Mouse (Mus musculus) MEL (cell line): ENCODE results near the gene Glt8d1. TPM values are rescaled to one million over a fixed set of nuclear protein-coding genes. Genes with fewer than 3 reads are reported as not detected.

ENCODE experiments used
- DNase-seq: peaks from one replicate; pipeline ENCODE4 v3.0.0; 2011; ENCODE audit warnings: low read depth, low spot score
- H3K27ac ChIP-seq: 2 replicates; pipeline ENCODE4 v1.5.1; 2012; ENCODE audit warnings: low read depth, mild to moderate bottlenecking, control low read depth, low read length, moderate library complexity; ENCODE audit not compliant: control insufficient read depth
- H3K27me3 ChIP-seq, 2 experiments: fragments of 150-350 bp in 1 of 2; sonication (generic) in 1 of 2; 2 replicates each; pipeline ENCODE4 v1.6.1; 2012; ENCODE audit warnings: low read length in 2 of 2, mild to moderate bottlenecking in 2 of 2, improper control_type of control experiment in 1 of 2, moderate library complexity in 1 of 2; ENCODE audit not compliant: insufficient read depth in 2 of 2, control insufficient read depth in 1 of 2
- H3K36me3 ChIP-seq, 2 experiments: 2 replicates each; pipeline ENCODE4 v1.6.1; 2012 to 2014; ENCODE audit warnings: low read length in 2 of 2, improper control_type of control experiment in 1 of 2, inconsistent platforms in 1 of 2, mild to moderate bottlenecking in 1 of 2; ENCODE audit not compliant: insufficient read depth in 2 of 2, control insufficient read depth in 1 of 2
- H3K4me1 ChIP-seq, 2 experiments: fragments of 150-350 bp in 1 of 2; sonication (generic) in 1 of 2; 2 replicates each; pipeline ENCODE4 v1.6.1; 2012; ENCODE audit warnings: low read length in 2 of 2, improper control_type of control experiment in 1 of 2, mild to moderate bottlenecking in 1 of 2; ENCODE audit not compliant: insufficient read depth in 2 of 2, control insufficient read depth in 1 of 2
- H3K4me3 ChIP-seq, 2 experiments: fragments of 150-350 bp in 1 of 2; sonication (generic) in 1 of 2; 2 replicates each; pipeline ENCODE4 v1.5.1; 2012; ENCODE audit warnings: low read depth in 2 of 2, low read length in 2 of 2, mild to moderate bottlenecking in 2 of 2, moderate library complexity in 2 of 2, control low read depth in 1 of 2, improper control_type of control experiment in 1 of 2; ENCODE audit not compliant: control insufficient read depth in 1 of 2, insufficient read depth in 1 of 2
- H3K79me2 ChIP-seq: 2 replicates; pipeline ENCODE4 v1.6.1; 2012; ENCODE audit warnings: mild to moderate bottlenecking, low read length, moderate library complexity; ENCODE audit not compliant: control insufficient read depth, poor library complexity, insufficient read depth
- H3K9ac ChIP-seq: 2 replicates; pipeline ENCODE4 v1.6.1; 2012; ENCODE audit warnings: low read depth, mild to moderate bottlenecking, control low read depth, low read length, moderate library complexity; ENCODE audit not compliant: control insufficient read depth, poor library complexity, severe bottlenecking
- H3K9me3 ChIP-seq: fragments of 150-350 bp; sonication (generic); replicated peaks from 2 replicates; pipeline ENCODE4 v1.6.1; 2012; ENCODE audit warnings: mild to moderate bottlenecking, low read length, improper control_type of control experiment, moderate library complexity; ENCODE audit not compliant: insufficient read depth
- BHLHE40 ChIP-seq: IDR thresholded peaks from 2 replicates; pipeline ENCODE4 v1.6.1; 2012; ENCODE audit warnings: low read depth, mild to moderate bottlenecking, inconsistent platforms, low read length, improper control_type of control experiment, borderline replicate concordance
- CHD1 ChIP-seq: IDR thresholded peaks from 2 replicates; pipeline ENCODE4 v1.6.1; 2012; ENCODE audit warnings: low read depth, mild to moderate bottlenecking, inconsistent platforms, low read length, improper control_type of control experiment
- E2F4 ChIP-seq: IDR thresholded peaks from 2 replicates; pipeline ENCODE4 v1.6.1; 2011; ENCODE audit warnings: low read depth, low read length, improper control_type of control experiment, borderline replicate concordance
- GATA1 ChIP-seq: IDR thresholded peaks from 2 replicates; pipeline ENCODE4 v1.6.1; 2011; ENCODE audit warnings: low read depth, low read length, improper control_type of control experiment
- JUND ChIP-seq: IDR thresholded peaks from 2 replicates; pipeline ENCODE4 v1.6.1; 2011; ENCODE audit warnings: low read depth, mild to moderate bottlenecking, improper control_type of control experiment, low read length
- KAT2A ChIP-seq: conservative IDR thresholded peaks from 2 replicates; pipeline ENCODE4 v1.6.1; 2012; ENCODE audit warnings: low read depth, low read length, improper control_type of control experiment, inconsistent platforms
- MAFK ChIP-seq: IDR thresholded peaks from 2 replicates; pipeline ENCODE4 v1.6.1; 2011; ENCODE audit warnings: low read depth, mild to moderate bottlenecking, low read length, improper control_type of control experiment, borderline replicate concordance
- MAZ ChIP-seq: IDR thresholded peaks from 2 replicates; pipeline ENCODE4 v1.6.1; 2012; ENCODE audit warnings: low read depth, mild to moderate bottlenecking, inconsistent platforms, low read length, improper control_type of control experiment
- MEF2A ChIP-seq: IDR thresholded peaks from 2 replicates; pipeline ENCODE4 v1.6.1; 2014; ENCODE audit warnings: low read depth, mild to moderate bottlenecking, inconsistent platforms, low read length, improper control_type of control experiment; ENCODE audit not compliant: poor library complexity, insufficient replicate concordance, severe bottlenecking; ENCODE audit errors: extremely low read depth
- MYC ChIP-seq: IDR thresholded peaks from 2 replicates; pipeline ENCODE4 v1.6.1; 2011; ENCODE audit warnings: low read depth, mild to moderate bottlenecking, low read length, improper control_type of control experiment, moderate library complexity
- NRF1 ChIP-seq: IDR thresholded peaks from 2 replicates; pipeline ENCODE4 v1.6.1; 2014; ENCODE audit warnings: low read depth, mild to moderate bottlenecking, inconsistent platforms, low read length, improper control_type of control experiment, moderate library complexity; ENCODE audit not compliant: poor library complexity, insufficient read depth, severe bottlenecking
- POLR2A ChIP-seq, 2 experiments: IDR thresholded peaks; 2 replicates each; pipeline ENCODE4 v1.6.1; 2011 to 2012; ENCODE audit warnings: low read length in 2 of 2, mild to moderate bottlenecking in 2 of 2, control low read depth in 1 of 2, improper control_type of control experiment in 1 of 2, low read depth in 1 of 2, moderate library complexity in 1 of 2; ENCODE audit not compliant: control insufficient read depth in 1 of 2, insufficient read depth in 1 of 2, poor library complexity in 1 of 2
- RAD21 ChIP-seq: IDR thresholded peaks from 2 replicates; pipeline ENCODE4 v1.6.1; 2011; ENCODE audit warnings: mild to moderate bottlenecking, low read depth, low read length, improper control_type of control experiment
- SIN3A ChIP-seq: IDR thresholded peaks from 2 replicates; pipeline ENCODE4 v1.6.1; 2012; ENCODE audit warnings: low read length, improper control_type of control experiment, inconsistent platforms
- TAL1 ChIP-seq: IDR thresholded peaks from 2 replicates; pipeline ENCODE4 v1.6.1; 2012; ENCODE audit warnings: mild to moderate bottlenecking, inconsistent platforms, low read length, moderate library complexity, mixed read lengths
- TBP ChIP-seq: IDR thresholded peaks from 2 replicates; pipeline ENCODE4 v1.8.0; 2011; ENCODE audit warnings: low read depth, low read length, improper control_type of control experiment
- UBTF ChIP-seq: IDR thresholded peaks from 2 replicates; pipeline ENCODE4 v1.6.1; 2012; ENCODE audit warnings: low read depth, mild to moderate bottlenecking, inconsistent platforms, low read length, improper control_type of control experiment, moderate library complexity, borderline replicate concordance; ENCODE audit not compliant: insufficient read depth
- USF2 ChIP-seq, 2 experiments: IDR thresholded peaks; 2 replicates each; pipeline ENCODE4 v1.6.1; 2011 to 2012; ENCODE audit warnings: improper control_type of control experiment in 2 of 2, low read length in 2 of 2, borderline replicate concordance in 1 of 2, inconsistent platforms in 1 of 2, low read depth in 1 of 2, mild to moderate bottlenecking in 1 of 2; ENCODE audit not compliant: insufficient read depth in 1 of 2
- ZC3H11A ChIP-seq: IDR thresholded peaks from 2 replicates; pipeline ENCODE4 v1.6.1; 2012; ENCODE audit warnings: low read depth, mild to moderate bottlenecking, inconsistent platforms, low read length, improper control_type of control experiment
- ZMIZ1 ChIP-seq: IDR thresholded peaks from 2 replicates; pipeline ENCODE4 v1.6.1; 2012; ENCODE audit warnings: low read depth, mild to moderate bottlenecking, inconsistent platforms, low read length, improper control_type of control experiment, moderate library complexity
- ZNF384 ChIP-seq: IDR thresholded peaks from 2 replicates; pipeline ENCODE4 v1.6.1; 2012; ENCODE audit warnings: low read depth, mild to moderate bottlenecking, inconsistent platforms, low read length, improper control_type of control experiment
- polyA plus RNA-seq, 2 experiments: library from polyadenylated mRNA; stranded (reverse) in 1 of 2; unstranded in 1 of 2; fragments of >175 nt in 1 of 2; fragments of >200 nt in 1 of 2; gene quantifications; 2 replicates each; pipeline versions ENCODE4 v1.2.1 to v1.2.4; 2012; ENCODE audit warnings: low replicate concordance in 2 of 2, low read depth in 1 of 2; ENCODE audit not compliant: insufficient read length in 2 of 2, insufficient read depth in 1 of 2, missing spikeins in 1 of 2
- total RNA-seq: library from RNA; depleted of rRNA; stranded (reverse); fragments of 300-350 nt; gene quantifications from 2 replicates; pipeline ENCODE4 v1.2.3, GENCODE M21; 2012

Gene Glt8d1
- total and polyA plus RNA-seq, 3 experiments, result 15.6 to 19.2 TPM; not detected in 1

DNA sequence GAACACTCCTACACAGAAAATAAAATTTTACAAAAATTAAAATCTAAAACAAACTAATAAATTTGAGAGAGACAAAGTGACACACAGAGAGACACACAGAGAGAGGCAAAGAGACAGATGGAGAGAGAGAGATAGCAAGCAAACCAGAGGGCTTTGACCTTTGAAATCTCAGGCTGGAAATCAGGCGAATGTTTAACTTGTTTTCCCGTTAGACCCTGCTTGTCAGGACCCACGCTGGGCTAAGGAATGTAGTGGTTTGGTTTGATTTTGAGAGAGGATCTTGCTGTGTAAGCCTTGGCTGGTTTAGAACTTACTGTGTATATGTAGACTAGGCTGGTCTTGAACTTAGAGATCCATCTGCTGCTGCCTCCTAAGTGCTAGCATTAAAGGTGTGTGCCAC is 25.0 kb upstream of the Glt8d1 start:
- H3K27ac ChIP-seq, result no peak overlapping the region
- no peaks in the 10 kb centered on the region for H3K36me3 ChIP-seq
- DNase-seq, result no peak
- H3K4me3 ChIP-seq, result no peak overlapping the region
- no peaks in the 10 kb centered on the region for H3K27me3 ChIP-seq
- no peaks in the 10 kb centered on the region for H3K9me3 ChIP-seq
- no peak overlapping the region for H3K9ac ChIP-seq
- no peaks in the 10 kb centered on the region for H3K79me2 ChIP-seq
- TF ChIP-seq ZNF384 (no peak), MEF2A (no peak), SIN3A (no peak), ZMIZ1 (no peak), GATA1 (no peak), TAL1 (no peak), MYC (no peak), JUND (no peak), MAZ (no peak), MAFK (no peak), CHD1 (no peak)
- TF ChIP-seq, all 39 proteins: peak for 0
- H3K4me1 ChIP-seq, result no peaks in the 10 kb centered on the region

DNA sequence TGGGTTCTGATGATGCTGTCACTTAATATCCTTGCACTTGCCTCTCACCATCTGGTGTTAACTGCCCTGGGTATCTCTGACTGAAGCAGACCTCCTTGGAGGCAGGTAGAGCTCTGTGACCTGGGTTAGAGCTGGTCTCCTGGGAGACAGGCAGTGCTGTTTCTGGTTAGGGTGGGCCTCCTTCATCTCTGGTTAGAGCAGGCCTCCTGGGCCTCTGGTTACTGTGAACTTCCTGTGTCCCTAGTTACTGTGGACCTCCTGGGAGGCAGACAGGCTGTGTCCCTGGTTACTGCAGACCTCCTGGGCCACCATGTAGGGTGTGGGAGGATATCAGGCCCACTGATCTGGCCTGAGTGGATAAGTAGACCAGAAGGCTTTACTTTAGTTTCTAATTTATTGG is 4.8 kb upstream of the Glt8d1 start:
- DNase-seq, result no peak
- no peak overlapping the region for H3K9ac ChIP-seq
- peaks cover 12% of the 10 kb centered on the region for H3K79me2 ChIP-seq
- no peak overlapping the region for H3K4me3 ChIP-seq
- no peak overlapping the region for H3K27ac ChIP-seq
- TF ChIP-seq MAFK (no peak), MAZ (no peak), MYC (no peak), GATA1 (no peak), ZC3H11A (no peak), POLR2A (IDR thresholded peaks at IDR 0.05; ENCODE audit: control insufficient read depth in 1 of 2, insufficient read depth in 1 of 2, low read depth in 1 of 2, low read length in 2 of 2, poor library complexity in 1 of 2) (no peak), CHD1 (no peak), UBTF (no peak), BHLHE40 (no peak), NRF1 (no peak), RAD21 (no peak), USF2 (IDR thresholded peaks at IDR 0.05; ENCODE audit: borderline replicate concordance in 1 of 2, insufficient read depth in 1 of 2, low read depth in 1 of 2, low read length in 2 of 2) (no peak), E2F4 (no peak), ZMIZ1 (no peak), TBP (no peak), KAT2A (no peak)
- no peaks in the 10 kb centered on the region for H3K9me3 ChIP-seq
- H3K36me3 ChIP-seq, result peaks cover 2 to 7% of the 10 kb centered on the region in 2 experiments; a peak in 3 of 4 replicates
- peaks cover 0 to 3% of the 10 kb centered on the region in 2 experiments; a peak in 2 of 4 replicates for H3K4me1 ChIP-seq
- no peaks in the 10 kb centered on the region for H3K27me3 ChIP-seq
